Mouse (Mus musculus): ENCODE data around the gene Caml. TPM values are rescaled to one million over a fixed set of nuclear protein-coding genes. Genes with fewer than 3 reads are reported as not detected.
A peak's percentile ranks its signal among the peaks of the same experiment; 100 is the strongest.
"Not testable (repeated sequence)": the region's sequence is repeated elsewhere in the genome, so short reads cannot be mapped to it uniquely, and the experiment has no call there.

The Caml gene
- total and polyA plus RNA-seq, 3 experiments, result 29.9 to 49.9 (median 38.2) TPM

- H3K27me3 ChIP-seq (replicated peaks), result no peaks in the 10 kb centered on the region
- in situ Hi-C loops (cut with MboI; ENCODE audit: low pct_ligation_motif_present, low pct_unique_long_range_greater_than_20kb, low sequenced_read_pairs), result no loop called here
- H3K4me3 ChIP-seq (replicated peaks in 1 of 3; ENCODE audit: low read depth in 2 of 3, low read length in 2 of 3, poor library complexity in 1 of 3), result no peak overlapping the region
- peaks cover 0 to 2% of the 10 kb centered on the region in 2 experiments for H3K36me3 ChIP-seq (replicated peaks in 1 of 2; ENCODE audit: control insufficient read depth in 1 of 2, insufficient read depth in 1 of 2, low read length in 1 of 2)
- TF ChIP-seq USF1 (IDR thresholded peaks at IDR 0.05; ENCODE audit: low read depth, low read length), result no peak
- peak; percentile 62; the same call in 1 of the 2 replicates for TF ChIP-seq SIN3A (IDR thresholded peaks at IDR 0.05; ENCODE audit: low read length)
- DNase-seq (ENCODE audit: extremely low read depth), result no peak
- 0 out of 2 replicates have a peak, but pooled peaks cover 2% of the 10 kb centered on the region for H3K79me2 ChIP-seq (replicated peaks; ENCODE audit: control insufficient read depth, extremely low read depth, insufficient read depth, poor library complexity, severe bottlenecking)
- dilution Hi-C loops (cut with MboI; ENCODE audit: extremely low pct_ligation_motif_present, extremely low pct_unique_long_range_greater_than_20kb, low sequenced_read_pairs), result no loop called here
- H3K4me1 ChIP-seq (ENCODE audit: control insufficient read depth in 1 of 2, insufficient read depth in 2 of 2), result peaks cover 2 to 16% of the 10 kb centered on the region in 2 experiments
- peaks cover 10% of the 10 kb centered on the region for H3K9me3 ChIP-seq (replicated peaks; ENCODE audit: low read length)
- no peak overlapping the region for H3K9ac ChIP-seq (ENCODE audit: insufficient read depth, low read depth)
- H3K27ac ChIP-seq (ENCODE audit: insufficient read depth, low read depth), result no peak overlapping the region
- H3K4me2 ChIP-seq (ENCODE audit: insufficient read depth, low read depth, poor library complexity, severe bottlenecking), result no peak overlapping the region
These were observed 46.9 kb upstream of the Caml start for GRCm38 (mm10) chr13:55575932-55576331.

- H3K79me2 ChIP-seq (replicated peaks; ENCODE audit: control insufficient read depth, extremely low read depth, insufficient read depth, poor library complexity, severe bottlenecking); H3K4me2 ChIP-seq (ENCODE audit: insufficient read depth, low read depth, poor library complexity, severe bottlenecking); DNase-seq (ENCODE audit: extremely low read depth); H3K36me3 ChIP-seq (replicated peaks in 1 of 2; ENCODE audit: control insufficient read depth in 1 of 2, insufficient read depth in 1 of 2, low read length in 1 of 2); H3K9me3 ChIP-seq (replicated peaks; ENCODE audit: low read length); H3K9ac ChIP-seq (ENCODE audit: insufficient read depth, low read depth); dilution Hi-C loops (cut with MboI; ENCODE audit: extremely low pct_ligation_motif_present, extremely low pct_unique_long_range_greater_than_20kb, low sequenced_read_pairs); H3K27me3 ChIP-seq (replicated peaks); H3K4me3 ChIP-seq (replicated peaks in 1 of 3; ENCODE audit: low read depth in 2 of 3, low read length in 2 of 3, poor library complexity in 1 of 3); in situ Hi-C loops (cut with MboI; ENCODE audit: low pct_ligation_motif_present, low pct_unique_long_range_greater_than_20kb, low sequenced_read_pairs); H3K27ac ChIP-seq (ENCODE audit: insufficient read depth, low read depth): not testable (repeated sequence)
- peak; percentile 90 for TF ChIP-seq ZNF384 (IDR thresholded peaks at IDR 0.05; ENCODE audit: low read depth, low read length)
- H3K4me1 ChIP-seq (ENCODE audit: control insufficient read depth in 1 of 2, insufficient read depth in 2 of 2), result peaks cover 2 to 16% of the 10 kb centered on the region in 2 experiments
These were observed 45.9 kb upstream of the Caml start for GRCm38 (mm10) chr13:55576872-55577271.

DNA sequence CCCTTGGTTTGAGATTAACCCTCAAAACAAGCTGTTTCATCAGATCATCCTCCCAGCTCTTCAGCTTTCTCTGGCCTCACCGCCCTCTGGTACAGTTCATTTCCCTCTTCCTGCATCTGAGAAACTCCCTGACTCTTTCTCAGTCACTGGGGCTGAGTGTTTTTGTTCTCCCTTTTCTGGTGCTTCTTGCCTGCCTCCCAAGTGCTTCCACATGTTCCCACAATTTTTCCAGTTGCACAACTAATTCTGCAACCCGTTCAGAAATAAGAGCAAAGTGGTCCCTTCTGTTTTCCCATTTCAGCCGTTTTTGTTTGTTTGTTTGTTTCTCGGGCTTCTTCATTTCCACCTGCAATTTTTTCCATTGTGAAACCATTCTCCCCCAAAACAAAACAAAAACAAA lies 44.7 kb upstream of the Caml start:
- H3K9ac ChIP-seq (ENCODE audit: insufficient read depth, low read depth), result no peak overlapping the region
- H3K4me1 ChIP-seq (ENCODE audit: control insufficient read depth in 1 of 2, insufficient read depth in 2 of 2), result peaks cover 2 to 11% of the 10 kb centered on the region in 2 experiments; a peak in 3 of 4 replicates
- H3K4me2 ChIP-seq (ENCODE audit: insufficient read depth, low read depth, poor library complexity, severe bottlenecking), result no peak overlapping the region
- H3K79me2 ChIP-seq (replicated peaks; ENCODE audit: control insufficient read depth, extremely low read depth, insufficient read depth, poor library complexity, severe bottlenecking), result no peaks in the 10 kb centered on the region
- dilution Hi-C loops (cut with MboI; ENCODE audit: extremely low pct_ligation_motif_present, extremely low pct_unique_long_range_greater_than_20kb, low sequenced_read_pairs) (no loop called here), in situ Hi-C loops (cut with MboI; ENCODE audit: low pct_ligation_motif_present, low pct_unique_long_range_greater_than_20kb, low sequenced_read_pairs) (no loop called here)
- peaks cover 10% of the 10 kb centered on the region for H3K9me3 ChIP-seq (replicated peaks; ENCODE audit: low read length)
- H3K27me3 ChIP-seq (replicated peaks), result no peaks in the 10 kb centered on the region
- H3K4me3 ChIP-seq (replicated peaks in 1 of 3; ENCODE audit: low read depth in 2 of 3, low read length in 2 of 3, poor library complexity in 1 of 3), result no peak overlapping the region
- H3K36me3 ChIP-seq (replicated peaks in 1 of 2; ENCODE audit: control insufficient read depth in 1 of 2, insufficient read depth in 1 of 2, low read length in 1 of 2), result peaks cover 0 to 2% of the 10 kb centered on the region in 2 experiments
- no peak for DNase-seq (ENCODE audit: extremely low read depth)
- no peak for TF ChIP-seq POLR2AphosphoS2 (IDR thresholded peaks at IDR 0.05; ENCODE audit: low read depth, low read length)
- no peak for TF ChIP-seq IRF4 (IDR thresholded peaks at IDR 0.05; ENCODE audit: low read depth, low read length)
- TF ChIP-seq USF1 (IDR thresholded peaks at IDR 0.05; ENCODE audit: low read depth, low read length), result no peak
- no peak for TF ChIP-seq BHLHE40 (IDR thresholded peaks at IDR 0.05; ENCODE audit: low read depth, low read length)
- no peak for TF ChIP-seq MAFK (IDR thresholded peaks at IDR 0.05; ENCODE audit: insufficient replicate concordance, low read length)
- TF ChIP-seq EP300 (IDR thresholded peaks at IDR 0.05; ENCODE audit: low read length), result no peak
- no peak overlapping the region for H3K27ac ChIP-seq (ENCODE audit: insufficient read depth, low read depth)
